Mouse (Mus musculus) lung, postnatal 0 days (tissue): ENCODE results near the gene Gm128.

Source experiments
- CTCF ChIP-seq: IDR thresholded peaks from 2 replicates; pipeline ENCODE4 v1.5.1; 2016; ENCODE audit warnings: antibody characterized with exemption, mild to moderate bottlenecking
- EP300 ChIP-seq: IDR thresholded peaks from 2 replicates; pipeline ENCODE4 v1.6.1; 2016; ENCODE audit warnings: antibody characterized with exemption, mild to moderate bottlenecking, control low read depth

DNA sequence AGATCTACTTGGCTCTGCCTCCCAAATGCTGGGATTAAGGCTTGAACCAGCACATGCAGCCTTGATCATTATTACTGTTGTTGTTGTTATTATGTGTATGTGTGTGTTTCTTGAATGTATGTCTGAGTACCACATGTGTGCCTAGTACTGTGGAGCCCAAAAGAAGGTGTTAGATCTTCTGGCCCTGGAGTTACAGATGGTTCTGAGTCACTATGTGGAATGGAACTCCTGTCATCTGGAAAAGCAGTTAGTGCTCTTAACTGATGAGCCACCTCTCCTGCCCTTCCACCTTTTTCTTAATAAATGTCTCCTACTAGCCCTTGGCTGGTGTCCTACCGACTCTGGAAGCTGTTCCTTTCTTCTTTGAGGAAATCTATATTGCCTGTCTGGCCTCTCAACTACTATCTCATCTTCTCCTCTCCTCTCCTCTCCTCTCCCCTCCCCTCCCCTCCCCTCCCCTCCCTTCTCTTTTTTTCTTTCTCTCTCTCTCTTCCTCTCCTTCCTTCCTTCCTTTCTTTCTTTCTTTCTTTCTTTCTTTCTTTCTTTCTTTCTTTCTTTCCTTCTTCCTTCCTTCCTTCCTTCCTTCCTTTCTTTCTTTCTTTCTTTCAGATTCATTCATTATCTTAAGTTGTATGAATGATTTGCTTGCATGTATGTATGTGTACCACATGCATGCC is 6.4 kb upstream of the Gm128 start:
- no peak for TF ChIP-seq CTCF
- TF ChIP-seq EP300 = no peak
